Mouse (Mus musculus) c-Kit-positive CD71-negative TER-119-negative erythroid progenitor cells, embryonic 14.5 days (primary cell): ENCODE measurements around the gene Hdac4.

Experiments
- DNase-seq: peaks from one replicate; pipeline ENCODE4 v3.0.0-alpha.2; 2013; ENCODE audit warnings: low read depth

Gene Hdac4

DNA sequence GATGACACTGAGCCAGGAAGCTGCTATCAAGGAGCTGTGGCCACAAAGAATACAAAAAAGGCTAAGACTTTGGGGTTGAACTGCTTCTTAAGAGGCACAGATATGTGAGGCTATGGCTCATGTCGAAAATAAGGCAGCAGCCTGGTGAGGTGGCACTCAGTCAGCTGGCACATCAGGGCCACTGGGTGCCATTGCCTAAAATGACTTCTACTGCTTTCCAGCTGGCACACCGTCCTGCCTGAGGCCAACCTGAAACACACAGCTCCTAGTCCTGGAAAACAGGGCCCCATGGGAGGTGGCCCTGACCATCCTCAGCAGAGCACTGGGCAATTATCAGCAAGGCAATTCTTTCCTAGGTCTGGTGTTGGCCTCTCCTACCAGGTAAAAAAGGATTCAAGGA is 167.3 kb downstream of the Hdac4 start:
- DNase-seq: no peak

DNA sequence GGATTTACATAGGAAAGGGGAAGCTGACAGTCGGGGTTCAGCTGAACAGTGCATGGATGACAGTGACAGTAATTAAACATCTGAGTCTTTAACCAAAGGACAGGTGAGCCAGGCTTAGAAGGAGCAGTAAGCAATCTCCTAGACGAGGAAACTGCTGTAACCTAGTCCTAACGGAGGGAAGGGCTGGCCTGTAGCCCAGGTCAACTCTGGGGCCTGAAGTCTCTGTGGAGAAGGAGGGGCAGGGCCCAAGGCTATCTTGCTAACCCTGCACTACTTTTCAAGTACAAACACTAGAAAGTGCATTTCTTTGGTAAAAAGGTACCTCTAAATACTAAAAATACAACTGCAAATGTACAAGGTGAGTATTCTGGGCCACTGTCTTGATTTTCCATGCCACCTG is 169.1 kb downstream of the Hdac4 start:
- DNase-seq: no peak

DNA sequence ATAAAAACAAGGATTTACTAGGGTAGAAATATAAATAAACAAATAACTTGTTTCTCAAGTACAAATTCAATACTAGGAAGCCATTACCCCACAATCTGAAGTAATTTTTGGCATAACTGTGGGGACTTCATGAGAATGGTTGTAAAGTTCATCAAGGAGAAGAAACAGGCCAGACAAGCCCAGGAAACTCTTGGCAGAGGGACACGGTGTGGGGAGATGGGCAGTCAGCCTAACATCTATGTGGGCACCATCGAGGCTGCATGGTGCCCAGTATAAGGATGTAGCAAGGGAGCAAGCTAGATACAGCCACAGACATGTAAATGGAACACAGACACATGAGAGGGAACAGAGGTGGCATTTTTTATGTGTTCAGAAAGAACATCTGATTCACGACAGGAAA is 171.6 kb downstream of the Hdac4 start:
- DNase-seq: no peak

DNA sequence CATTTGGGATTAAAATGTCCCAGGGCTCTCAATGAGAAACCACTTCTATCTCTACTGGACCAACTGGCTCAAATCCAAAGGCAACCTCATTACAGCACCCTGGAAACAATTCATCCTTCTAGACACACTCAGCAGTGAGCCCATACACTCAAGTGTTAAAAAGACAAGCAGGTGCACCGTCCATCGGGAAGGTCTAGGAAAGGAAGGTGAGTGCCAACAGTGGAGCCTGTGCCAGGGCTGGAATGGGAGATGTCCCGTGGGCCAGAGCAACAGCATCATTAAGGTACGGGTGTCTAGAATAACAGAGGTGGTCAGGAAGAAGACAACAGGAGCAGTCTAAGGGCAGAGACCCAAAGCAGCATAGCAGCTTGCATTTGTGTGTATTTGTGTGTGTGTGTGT is 173.5 kb downstream of the Hdac4 start:
- no peak for DNase-seq

DNA sequence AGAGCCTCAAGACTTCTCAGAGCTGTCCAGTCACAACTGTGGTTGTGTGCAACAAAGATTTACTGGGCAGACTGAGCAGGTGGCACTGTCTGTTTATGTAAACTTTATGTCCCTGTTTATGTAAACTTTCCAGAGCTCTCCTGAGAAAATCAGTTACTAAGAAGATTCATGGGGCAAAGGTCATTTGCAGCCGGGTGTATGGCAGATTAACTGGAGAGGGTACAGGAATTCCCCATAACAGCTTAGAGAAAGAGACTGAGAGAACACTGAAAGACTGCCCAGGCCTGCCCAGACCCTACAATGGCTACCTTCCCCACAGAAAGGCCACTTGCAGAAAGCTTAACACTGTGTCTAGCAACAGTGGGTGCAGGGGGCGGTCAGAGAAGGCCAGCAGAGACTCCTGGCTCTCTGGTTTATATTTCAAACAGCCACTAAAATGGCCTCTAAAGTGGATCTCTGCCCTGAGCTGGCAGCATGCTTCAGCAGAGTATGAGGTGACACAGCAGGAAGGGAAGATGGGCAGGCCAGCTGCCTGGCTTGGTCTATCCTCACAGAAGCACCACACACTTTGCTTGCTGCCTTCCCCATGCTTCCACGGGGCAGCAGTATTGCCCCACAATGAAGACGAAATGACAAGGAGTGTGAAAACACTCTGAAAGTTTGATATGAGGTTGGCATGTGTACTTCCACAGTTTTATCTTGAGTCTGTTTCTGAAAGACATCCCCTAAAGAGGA is 179.4 kb downstream of the Hdac4 start:
- no peak for DNase-seq

DNA sequence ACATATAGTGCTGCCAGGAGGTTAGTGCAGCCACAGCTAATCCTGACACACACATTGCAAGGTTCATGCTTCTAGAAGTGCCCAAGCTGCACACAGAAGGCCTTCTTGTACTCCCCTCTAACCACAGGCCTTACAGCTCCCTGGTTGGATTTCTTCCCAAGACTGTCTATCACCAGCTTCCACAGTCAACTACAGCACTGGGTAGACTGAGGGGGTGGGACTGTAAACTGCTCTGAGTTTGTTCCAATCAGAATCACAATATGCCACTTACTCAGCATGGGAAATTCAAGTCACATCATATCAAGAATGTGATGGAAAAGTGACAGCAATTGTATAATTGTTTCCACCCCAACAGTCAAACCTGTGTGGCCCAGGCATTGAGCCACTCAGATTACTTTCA is 180.2 kb downstream of the Hdac4 start:
- DNase-seq: no peak

DNA sequence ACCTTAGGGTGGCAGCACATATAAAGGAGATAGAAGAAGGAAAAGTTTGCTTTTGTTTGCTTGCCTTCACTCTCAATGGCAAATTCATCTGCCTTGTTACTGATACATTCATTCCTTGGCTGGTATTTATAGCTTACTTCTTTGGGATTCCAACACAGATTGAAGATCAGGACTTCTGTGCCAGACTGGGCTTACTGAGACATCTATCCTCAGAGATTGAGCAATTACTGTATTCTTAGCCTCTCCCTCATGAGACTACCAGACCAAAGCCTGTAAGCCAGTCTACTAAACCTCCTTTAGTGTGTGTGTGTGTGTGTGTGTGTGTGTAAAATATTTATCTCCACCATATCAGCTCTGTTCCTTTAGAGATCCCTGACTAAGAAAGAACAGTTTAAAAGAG is 181.0 kb downstream of the Hdac4 start:
- DNase-seq: no peak

DNA sequence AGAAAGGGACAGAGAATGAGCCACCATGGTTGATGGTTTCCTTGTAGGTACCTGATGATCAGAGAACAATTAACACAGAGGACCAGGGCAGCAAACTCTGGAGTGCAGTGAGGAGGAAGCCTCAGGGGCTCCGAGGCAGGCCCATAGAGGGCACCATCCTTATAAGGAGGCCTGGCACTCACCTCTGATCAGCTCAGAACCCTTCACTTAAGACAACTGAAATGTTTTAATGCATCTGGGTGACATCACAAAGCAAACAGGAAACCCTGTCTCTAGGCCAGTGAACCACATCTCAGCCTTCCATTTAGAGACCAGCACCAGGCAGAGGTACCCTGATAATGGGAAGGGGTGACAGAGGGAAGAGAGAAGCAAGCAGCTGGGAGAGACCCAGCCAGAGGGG is 188.8 kb downstream of the Hdac4 start:
- DNase-seq: no peak

DNA sequence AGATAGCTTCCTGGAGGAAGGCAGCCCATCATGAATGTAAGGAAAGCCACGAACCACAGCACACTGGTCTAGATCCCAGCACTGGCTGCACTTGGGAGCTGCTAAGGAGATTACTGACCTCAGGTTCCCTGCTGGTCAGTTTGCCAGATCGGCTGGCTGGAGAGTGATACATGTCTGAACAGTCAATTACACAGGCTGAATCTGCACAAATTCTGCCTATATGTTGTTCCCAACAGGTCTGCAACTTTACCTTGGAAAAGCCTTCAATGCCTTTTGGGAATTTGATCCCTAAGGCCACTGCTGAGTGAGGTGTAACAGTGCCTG is 189.9 kb downstream of the Hdac4 start:
- DNase-seq: no peak

DNA sequence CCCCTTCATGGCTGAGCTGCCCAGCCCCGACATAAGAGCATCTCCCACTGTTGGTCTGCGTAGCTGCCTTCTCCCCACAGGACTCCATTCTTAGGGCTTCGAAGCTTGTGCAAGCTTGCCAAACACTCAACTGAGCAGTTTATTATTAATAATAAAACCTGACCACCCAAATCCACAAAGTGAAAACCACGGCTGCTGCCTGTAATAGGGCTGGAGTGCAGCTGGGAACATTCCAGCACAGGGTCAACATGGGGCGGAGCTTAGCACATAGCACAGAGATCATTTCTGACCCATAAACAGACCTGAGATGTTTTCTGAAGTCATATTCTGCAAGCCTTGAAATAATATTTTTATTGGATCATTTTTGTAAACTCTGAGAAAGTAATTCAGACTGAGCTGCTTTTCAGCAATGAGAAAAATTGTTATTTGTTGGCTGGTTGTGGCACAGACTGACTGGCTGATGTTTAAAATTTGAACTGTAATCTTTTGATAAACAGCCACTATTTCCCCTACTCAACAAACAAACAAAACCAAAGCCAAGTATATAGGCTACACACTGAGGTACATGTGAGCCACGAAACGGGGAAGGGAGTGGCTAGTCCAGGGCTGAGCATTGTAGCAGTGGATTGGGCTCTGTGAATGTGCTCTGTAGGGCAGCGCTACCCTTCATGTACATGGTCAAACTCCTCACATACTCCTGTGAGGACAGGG is 190.4 kb downstream of the Hdac4 start:
- no peak for DNase-seq

DNA sequence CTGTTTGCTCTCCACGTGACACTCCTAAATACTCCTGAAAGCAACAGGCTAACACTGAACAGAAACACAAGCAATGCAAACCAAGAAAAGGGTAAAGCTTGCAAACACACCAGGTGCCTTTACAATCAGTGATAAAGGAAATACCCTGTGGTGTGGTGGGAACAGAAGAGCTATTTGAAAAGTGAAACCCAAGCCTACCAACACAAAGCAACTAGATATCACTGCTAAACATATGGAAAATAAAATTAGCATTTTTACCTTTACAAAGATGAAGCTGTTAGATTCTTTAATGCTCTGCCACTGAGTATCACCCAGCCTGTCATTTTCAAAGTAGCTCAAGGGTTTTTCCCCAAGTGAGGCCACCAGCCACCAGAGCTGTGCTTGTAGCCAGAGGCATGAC is 191.4 kb downstream of the Hdac4 start:
- DNase-seq: no peak

DNA sequence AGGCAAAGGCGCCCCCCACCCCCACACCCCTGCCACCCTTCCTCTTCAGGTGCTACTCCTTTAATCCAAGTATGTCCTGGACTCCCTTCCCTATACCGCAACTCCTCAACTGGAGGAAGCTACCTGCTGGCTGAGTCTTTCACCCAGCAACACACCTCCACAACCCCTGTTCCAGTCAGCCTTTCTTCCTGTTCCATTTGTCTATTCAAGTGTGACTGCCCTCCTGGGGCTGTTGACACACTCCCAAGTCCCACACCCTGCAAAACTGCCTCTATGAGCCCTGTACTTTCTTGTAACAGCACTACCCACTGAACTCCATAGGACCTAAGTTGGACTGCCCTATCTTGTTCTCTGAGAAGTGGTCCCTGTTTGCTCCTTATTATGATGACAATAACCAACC is 195.3 kb downstream of the Hdac4 start:
- DNase-seq: no peak

DNA sequence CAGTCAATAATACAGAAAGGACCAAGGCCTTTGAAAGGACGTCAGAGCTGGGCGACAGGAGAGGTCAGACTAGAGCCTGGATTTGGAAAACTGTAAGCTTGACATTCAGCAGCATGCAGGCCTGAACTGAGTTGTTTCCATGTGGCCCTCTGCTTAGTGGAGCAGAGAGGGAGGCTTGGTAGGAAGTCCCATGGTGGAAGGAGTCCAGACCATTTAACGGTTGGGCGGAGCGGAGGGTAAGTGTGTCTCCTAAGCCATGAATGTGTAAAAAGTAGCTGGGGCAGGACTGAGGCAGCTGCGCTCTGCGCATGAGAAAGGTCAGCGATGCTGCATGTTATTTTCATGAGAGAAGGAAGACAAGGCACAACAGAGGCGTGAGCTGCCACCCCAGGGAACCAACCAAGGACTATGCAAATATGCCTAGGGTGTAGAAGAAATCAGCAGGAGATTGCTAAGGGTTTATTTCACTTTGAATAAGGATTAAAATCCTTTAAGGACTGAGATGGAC is 201.8 kb downstream of the Hdac4 start:
- no peak for DNase-seq

DNA sequence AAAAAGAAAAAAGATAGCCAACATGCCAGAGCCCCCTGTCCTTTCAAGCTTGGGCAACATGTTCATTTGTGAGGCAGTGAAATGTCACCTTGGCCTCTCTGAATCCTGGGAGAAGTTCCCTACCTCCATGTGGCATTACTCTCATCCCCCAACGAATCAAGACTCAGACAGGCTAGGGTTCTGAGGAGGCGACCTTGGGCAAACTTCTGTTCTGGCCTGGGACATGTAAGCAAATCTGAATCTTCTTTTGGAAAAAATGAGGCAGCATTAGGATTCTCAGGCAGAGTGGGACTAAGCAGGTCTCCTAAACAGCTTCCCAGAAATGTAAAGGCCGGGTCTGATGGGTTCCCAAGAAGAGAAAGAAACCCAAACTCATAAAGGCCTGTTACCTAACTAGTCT is 202.8 kb downstream of the Hdac4 start:
- DNase-seq: no peak

DNA sequence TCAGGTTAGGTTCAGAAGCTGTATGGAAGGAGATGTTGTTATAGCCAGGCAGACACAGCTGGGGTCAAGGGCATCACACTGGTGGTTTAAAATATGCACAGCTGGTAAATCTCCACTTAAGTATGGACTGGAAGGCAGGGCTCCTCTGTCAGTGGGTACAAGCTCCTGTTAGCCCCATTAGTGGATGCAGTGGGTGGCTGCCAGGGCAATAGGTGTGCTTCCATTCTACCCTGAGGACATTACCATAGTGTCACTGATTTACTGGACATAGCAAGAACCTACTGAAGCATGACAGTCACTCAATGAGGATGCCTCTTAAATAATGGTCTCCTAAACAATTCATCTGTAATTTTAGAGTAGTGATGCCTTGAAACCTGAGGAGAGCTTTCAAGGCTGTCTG is 203.9 kb downstream of the Hdac4 start:
- DNase-seq: no peak

DNA sequence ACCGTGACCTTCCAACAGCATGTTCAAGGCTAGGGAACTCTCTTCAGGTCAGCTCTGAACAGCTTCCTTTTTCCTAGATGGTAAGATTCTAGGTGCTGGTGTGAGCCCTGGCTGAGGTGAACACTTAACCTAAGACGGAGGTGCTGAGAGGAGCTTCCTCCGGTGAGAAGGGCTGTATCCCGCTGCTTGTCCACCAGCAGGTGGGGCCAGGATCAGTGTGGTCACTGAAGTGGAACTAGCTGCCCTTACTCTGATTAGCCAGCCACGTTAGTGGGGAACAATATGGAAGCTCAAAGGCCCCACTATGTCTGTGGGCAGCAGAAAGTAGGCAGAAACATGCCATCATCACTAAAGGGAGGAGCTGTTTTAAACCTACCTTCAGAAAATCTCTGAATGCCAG is 204.6 kb downstream of the Hdac4 start:
- DNase-seq: no peak

DNA sequence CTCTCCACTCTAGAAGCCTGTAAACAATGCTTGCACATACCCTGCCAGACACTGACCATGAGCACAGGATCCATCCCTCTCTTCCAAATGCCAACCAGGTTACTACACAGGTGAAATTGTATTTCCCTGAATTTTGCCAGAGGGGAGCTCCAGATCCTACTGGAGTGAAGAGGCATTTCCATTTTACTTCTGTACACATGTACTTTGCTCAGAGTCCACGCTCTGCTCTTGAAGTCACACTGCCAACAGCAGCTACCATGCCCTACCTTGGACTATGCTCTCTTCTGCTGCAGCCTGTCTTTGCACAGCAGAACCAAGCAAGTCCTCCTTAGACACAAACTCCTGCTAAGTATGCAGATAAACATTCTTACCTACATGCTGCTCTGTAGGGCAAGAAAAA is 206.6 kb downstream of the Hdac4 start:
- DNase-seq: no peak

DNA sequence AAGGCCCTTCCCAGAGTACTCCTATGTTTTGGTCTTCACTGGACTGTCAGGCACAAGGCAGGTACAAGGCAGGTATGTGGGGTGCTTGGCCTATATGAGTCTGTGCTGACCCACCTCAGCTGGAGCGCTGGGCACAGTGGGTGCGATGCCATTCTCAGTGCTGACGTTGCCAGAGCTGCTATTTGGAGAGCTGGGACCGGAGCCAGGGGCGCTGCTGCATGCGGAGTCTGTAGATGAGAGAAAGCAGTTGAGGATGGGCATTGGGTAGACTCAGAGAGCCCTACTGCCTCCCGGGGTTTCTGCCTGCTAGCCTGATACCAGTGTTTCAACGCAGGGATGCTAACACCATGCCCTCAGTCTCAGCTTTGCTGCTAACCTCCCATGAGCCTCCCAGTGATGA is 208.1 kb downstream of the Hdac4 start:
- no peak for DNase-seq

DNA sequence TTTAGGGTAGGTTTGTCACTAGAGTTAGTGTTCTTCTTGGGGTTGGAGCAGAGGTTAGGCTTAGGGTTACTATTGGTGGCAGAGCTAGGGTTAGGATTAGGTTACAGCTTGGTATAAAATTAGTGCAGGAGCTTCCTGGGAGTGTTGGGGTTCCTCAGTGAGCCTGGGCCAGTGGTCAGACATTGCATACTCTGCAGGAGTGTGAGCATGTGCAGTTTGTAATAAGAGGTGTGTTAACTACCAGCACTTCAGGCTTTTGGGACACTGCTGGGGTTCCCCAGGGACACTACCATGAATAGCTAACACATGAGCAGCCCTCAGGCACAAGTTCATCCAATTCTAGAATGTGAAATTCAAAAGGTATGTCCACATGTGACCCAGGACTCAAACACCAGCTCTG is 209.7 kb downstream of the Hdac4 start:
- no peak for DNase-seq

DNA sequence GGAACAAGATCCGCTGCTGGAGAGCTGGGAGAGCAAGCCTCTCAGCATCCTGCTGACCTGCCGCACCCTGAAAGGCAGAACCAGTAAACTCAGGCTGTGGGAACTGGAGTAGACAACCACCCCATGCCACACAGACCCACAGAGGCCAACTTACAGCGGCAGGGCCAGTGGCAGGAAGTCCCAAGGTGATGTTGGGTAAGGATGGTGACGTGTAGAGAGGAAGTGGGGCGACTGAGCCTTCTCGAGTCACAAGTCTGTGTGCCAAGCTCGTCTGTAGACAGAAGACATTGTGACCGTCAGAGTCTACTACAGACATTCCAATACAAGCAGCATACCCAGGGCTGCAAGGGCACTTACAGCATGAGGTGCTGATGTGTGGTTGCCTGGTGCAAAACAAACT is 211.0 kb downstream of the Hdac4 start:
- DNase-seq: peak; percentile 12

DNA sequence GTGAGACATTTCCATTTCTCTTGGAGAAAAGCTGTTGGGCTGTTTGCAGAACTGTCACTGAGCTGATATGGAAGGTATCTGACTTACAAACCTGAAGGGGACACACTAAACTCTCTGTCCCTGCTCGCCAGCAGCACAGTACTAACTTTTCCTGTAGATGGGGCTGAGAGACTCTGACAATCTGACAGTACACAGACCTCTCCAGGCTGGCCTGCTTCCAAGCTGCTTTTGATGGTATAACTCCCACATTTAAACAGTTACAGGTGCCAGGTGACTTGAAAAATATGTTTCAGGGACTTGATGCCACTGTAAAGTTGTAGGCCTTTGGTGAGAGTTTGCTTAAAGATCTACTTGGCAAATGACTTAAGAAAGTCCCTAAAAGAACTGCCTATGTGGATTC is 214.1 kb downstream of the Hdac4 start:
- DNase-seq: no peak

DNA sequence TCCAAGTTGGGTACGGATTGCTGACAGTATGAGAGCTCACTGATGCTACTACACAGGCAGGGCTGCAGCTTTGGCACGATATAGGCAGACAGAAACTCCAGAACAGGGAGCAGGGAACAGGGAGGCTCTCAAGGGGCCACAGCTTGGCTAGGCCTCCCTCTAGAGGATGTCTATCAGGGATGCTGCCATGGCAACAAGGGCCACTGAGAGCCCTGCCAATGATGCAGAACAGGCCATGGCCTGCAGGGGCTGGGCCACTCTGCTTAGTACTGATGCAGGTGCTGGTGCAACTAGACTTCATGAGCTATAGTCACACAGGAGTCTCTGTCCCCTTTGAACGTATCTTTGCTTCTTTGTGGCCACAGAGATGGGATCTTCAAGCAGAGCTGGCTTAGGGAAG is 217.1 kb downstream of the Hdac4 start:
- DNase-seq: no peak

DNA sequence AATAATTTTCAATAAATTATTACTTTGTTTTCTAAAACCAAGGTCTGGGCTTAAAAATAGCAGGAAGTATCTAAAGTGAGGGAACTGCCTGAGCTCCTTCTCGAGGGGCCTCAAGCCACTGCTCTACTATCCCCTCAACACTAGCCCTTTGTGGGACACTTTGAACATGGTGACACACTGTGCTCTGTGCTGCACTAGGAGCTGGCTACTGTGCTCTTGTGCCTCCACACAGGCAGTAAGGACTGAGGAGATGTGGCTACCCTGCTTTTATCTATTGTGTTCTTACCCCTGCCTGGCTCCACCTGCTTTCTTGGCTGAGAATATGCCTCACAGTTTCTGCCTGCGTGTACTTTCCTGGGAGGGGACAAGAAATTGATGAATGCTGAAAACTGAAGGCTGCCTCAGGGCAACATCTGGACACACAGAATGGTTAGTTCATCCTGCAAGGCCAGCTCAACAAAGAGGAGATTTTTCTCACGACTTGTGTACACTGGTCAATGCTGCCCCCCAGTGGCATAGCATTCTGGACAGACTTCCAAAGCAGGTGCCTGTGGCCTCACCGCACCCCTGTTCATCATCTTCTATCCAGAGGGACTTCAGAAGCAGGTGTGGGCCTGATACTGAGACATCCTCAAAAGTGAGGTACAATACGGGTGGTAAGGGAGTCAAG is 226.7 kb downstream of the Hdac4 start:
- DNase-seq: peak; percentile 3
